Mouse (Mus musculus) monocyte, adult 59 days (primary cell): Measurements from ENCODE around the gene Sval2. TPM values are rescaled to one million over a fixed set of nuclear protein-coding genes. Genes with fewer than 3 reads are reported as not detected.

Experiments
- total RNA-seq, 2 experiments: library from RNA; stranded (reverse); gene quantifications; one replicate each; pipeline ENCODE4 v1.2.4; 2023

The Sval2 gene
- total RNA-seq, result not detected

GRCm38 (mm10) chr6:41852689-41853088, at the start of gene Sval2:
Gene Sval2 (plus strand): TSS chr6:41852989.

DNA sequence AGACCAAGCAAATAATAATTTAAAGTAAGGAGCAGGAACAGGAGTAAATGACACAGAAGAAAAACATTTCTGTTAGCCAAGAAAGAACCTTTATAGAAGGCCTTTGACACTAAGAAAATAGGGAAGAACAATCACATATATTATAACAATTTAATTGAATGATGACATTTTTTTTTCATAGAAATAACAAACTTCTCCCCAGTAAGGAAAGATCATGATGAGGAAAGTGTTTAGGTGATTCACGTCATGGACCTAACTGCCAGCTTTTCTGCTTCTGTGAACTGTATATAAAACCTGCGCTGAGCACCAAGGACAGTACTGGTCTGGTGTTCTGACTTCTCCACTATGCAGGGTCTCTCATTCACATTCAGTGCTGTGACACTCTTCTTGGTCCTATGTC, 5.6 kb upstream of the Sval2 start, which contains the start of gene Pip:
Gene Pip, plus strand, starts transcription at position 301 of the 400 bp plus-strand sequence.

Other genes starting within 250 kb of the Sval2 start
- 1 to 10 TPM; 1.0 to 1.1 TPM for gene Ephb6, start 247.5 kb upstream of the Sval2 start, total RNA-seq
- gene Trpv6, start 216.6 kb upstream of the Sval2 start, total RNA-seq, result not detected
- gene Trpv5, start 172.2 kb upstream of the Sval2 start, total RNA-seq, result not detected
- not detected for gene Llcfc1, start 168.6 kb upstream of the Sval2 start, total RNA-seq
- gene Kel, start 148.7 kb upstream of the Sval2 start, total RNA-seq, result 1 to 10 TPM in 1 of 2 experiments, not detected in 1; 1.5 TPM
- gene Olfr459, start 77.8 kb upstream of the Sval2 start, total RNA-seq, result not detected
- not detected for gene Pip, start 5.5 kb upstream of the Sval2 start, total RNA-seq
- not detected for gene Sval1, start 98.6 kb downstream of the Sval2 start, total RNA-seq
- not detected for gene Sval3, start 115.2 kb downstream of the Sval2 start, total RNA-seq
- gene Sva, start 185.4 kb downstream of the Sval2 start, total RNA-seq, result not detected